Mouse (Mus musculus) midbrain, embryonic 13.5 days (tissue): ENCODE measurements around the gene Cfap97d2. TPM values are rescaled to one million over a fixed set of nuclear protein-coding genes. Genes with fewer than 3 reads are reported as not detected.

ENCODE experiments used
- ATAC-seq: fragments of 200-750 bp; cut with Nextera tagmentation; 2 replicates; pipeline ENCODE4 v1.8.0; 2017; ENCODE audit warnings: mild to moderate bottlenecking, moderate TSS enrichment, moderate library complexity
- H3K27ac ChIP-seq: fragments of 300-500 bp; sonication (generic); 2 replicates; pipeline ENCODE4 v1.5.1; 2015; ENCODE audit warnings: inconsistent platforms, mild to moderate bottlenecking, moderate library complexity
- H3K27me3 ChIP-seq: fragments of 300-500 bp; sonication (generic); 2 replicates; pipeline ENCODE4 v1.6.1; 2015; ENCODE audit warnings: mild to moderate bottlenecking, inconsistent platforms
- H3K36me3 ChIP-seq: fragments of 300-500 bp; sonication (generic); 2 replicates; pipeline ENCODE4 v1.6.1; 2015; ENCODE audit warnings: mild to moderate bottlenecking, inconsistent platforms
- H3K4me1 ChIP-seq: fragments of 300-500 bp; sonication (generic); replicated peaks from 2 replicates; pipeline ENCODE4 v1.6.1; 2015; ENCODE audit warnings: inconsistent platforms
- H3K4me2 ChIP-seq: fragments of 300-500 bp; sonication (generic); replicated peaks from 2 replicates; pipeline ENCODE4 v1.6.1; 2015; ENCODE audit warnings: moderate library complexity, mild to moderate bottlenecking, inconsistent platforms
- H3K4me3 ChIP-seq: fragments of 300-500 bp; sonication (generic); replicated peaks from 2 replicates; pipeline ENCODE4 v1.5.1; 2015; ENCODE audit warnings: mild to moderate bottlenecking, inconsistent platforms
- H3K9ac ChIP-seq: fragments of 300-500 bp; sonication (generic); replicated peaks from 2 replicates; pipeline ENCODE4 v1.6.1; 2015; ENCODE audit warnings: mild to moderate bottlenecking, inconsistent platforms
- H3K9me3 ChIP-seq: fragments of 300-500 bp; sonication (generic); 2 replicates; pipeline ENCODE4 v1.6.1; 2016; ENCODE audit warnings: mild to moderate bottlenecking, inconsistent platforms
- WGBS: fragments of 180-500 bp; shearing (Covaris S2); methylation state at CpG from one replicate; pipeline ENCODE4 v1.1.7; 2015; 5-methylcytosine and 5-hydroxymethylcytosine counted together
- polyA plus RNA-seq: library from polyadenylated mRNA; unstranded; fragments of >200 nt; fragmentation: Nextera tagmentation; extraction: Ambion mirVana; gene quantifications from 2 replicates; pipeline ENCODE4 v1.2.1, GENCODE M21; 2015

The Cfap97d2 gene
- polyA plus RNA-seq, 1 experiment from 2014 or later: 2.2 TPM

DNA sequence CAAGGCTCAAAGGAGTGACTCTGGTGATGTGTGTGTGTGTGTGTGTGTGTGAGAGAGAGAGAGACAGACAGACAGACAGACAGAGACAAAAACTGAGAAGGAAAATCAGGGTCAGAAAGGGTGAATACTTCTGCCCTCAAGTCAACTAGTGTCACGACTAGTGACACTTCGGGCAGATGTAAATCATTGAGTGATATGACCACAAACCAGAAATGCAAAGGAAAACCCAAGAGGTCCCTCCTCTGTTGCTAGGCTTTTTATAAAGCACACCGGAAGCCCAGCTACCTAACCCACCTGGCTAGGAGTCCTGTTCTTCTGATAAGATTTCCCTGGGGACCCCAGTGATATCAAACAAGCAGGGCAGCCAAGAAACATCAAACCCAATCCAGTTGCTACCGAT is 30.6 kb upstream of the Cfap97d2 start:
- ATAC-seq: no peak
- peak overlapping the region; percentile 77; the same call in 1 of the 2 replicates for H3K9ac ChIP-seq
- no peaks in the 10 kb centered on the region for H3K36me3 ChIP-seq
- WGBS: 85% methylated on average over 4 of the region's 4 CpGs
- peak overlapping the region; percentile 82 for H3K4me2 ChIP-seq
- 0 out of 2 replicates have a peak, but pooled peaks cover 5% of the 10 kb centered on the region for H3K27me3 ChIP-seq
- no peaks in the 10 kb centered on the region for H3K9me3 ChIP-seq
- H3K4me3 ChIP-seq: peak overlapping the region; percentile 82
- no peak overlapping the region for H3K27ac ChIP-seq
- H3K4me1 ChIP-seq: peaks cover 40% of the 10 kb centered on the region

DNA sequence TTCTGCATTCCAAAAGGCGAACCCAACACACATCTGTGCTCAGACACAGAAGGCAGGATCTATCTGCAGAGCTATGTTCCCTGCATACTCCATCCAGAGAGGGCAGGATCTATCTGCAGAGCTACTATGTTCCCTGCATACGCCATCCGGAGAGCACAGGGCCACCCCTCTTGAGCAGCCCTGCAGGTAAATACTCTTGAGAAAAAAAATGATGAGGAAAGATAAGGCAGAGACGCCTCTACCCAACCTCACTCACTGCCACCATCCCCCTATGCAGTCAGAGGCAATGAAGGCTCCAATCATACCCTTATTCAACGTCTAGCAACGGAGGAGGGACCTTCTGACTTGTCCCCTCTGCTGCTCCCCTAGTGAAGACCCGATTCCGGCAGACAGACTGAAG is 30.2 kb upstream of the Cfap97d2 start:
- peak overlapping the region; percentile 90; the same call in 1 of the 2 replicates for H3K27ac ChIP-seq

DNA sequence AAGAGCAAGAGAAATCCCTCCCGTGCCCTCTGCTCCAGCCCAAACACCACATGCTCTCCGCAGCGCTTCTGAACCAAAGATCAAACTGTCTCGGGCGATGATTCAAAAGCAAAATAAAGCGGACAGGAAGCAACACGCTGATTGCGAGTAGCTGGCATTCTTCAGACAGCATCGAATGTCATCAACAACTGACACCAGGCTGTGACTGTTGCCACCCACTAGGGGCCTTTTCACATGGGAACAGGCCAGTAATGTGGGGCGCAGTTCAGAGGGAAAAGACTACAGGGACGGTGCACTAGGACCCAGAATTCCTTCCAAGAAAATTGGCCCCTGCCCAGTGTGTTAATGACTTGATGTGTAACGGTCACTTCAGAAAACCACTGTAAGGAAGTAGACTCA is 29.4 kb upstream of the Cfap97d2 start:
- no peak for ATAC-seq
- Histone ChIP-seq H3K4me3 (peak overlapping the region; percentile 82), H3K4me2 (peak overlapping the region; percentile 82), H3K9ac (peak overlapping the region; percentile 77), H3K4me1 (peaks cover 40% of the 10 kb centered on the region), H3K27ac (peak overlapping the region; percentile 90), H3K36me3 (no peaks in the 10 kb centered on the region), H3K27me3 (0 out of 2 replicates have a peak, but pooled peaks cover 6% of the 10 kb centered on the region), H3K9me3 (no peaks in the 10 kb centered on the region)
- WGBS: 0% methylated on average over 12 of the region's 12 CpGs

More for the DNA sequence above, 30.2 kb upstream of the Cfap97d2 start:
- Histone ChIP-seq H3K27me3 (0 out of 2 replicates have a peak, but pooled peaks cover 6% of the 10 kb centered on the region), H3K9ac (peak overlapping the region; percentile 77), H3K4me2 (peak overlapping the region; percentile 82), H3K4me3 (peak overlapping the region; percentile 82), H3K36me3 (no peaks in the 10 kb centered on the region), H3K9me3 (no peaks in the 10 kb centered on the region), H3K4me1 (peaks cover 40% of the 10 kb centered on the region)
- ATAC-seq: no peak
- WGBS: 55% methylated on average over 8 of the region's 8 CpGs

- ATAC-seq: peak; percentile 74
- Histone ChIP-seq H3K27me3 (0 out of 2 replicates have a peak, but pooled peaks cover 6% of the 10 kb centered on the region), H3K9ac (peak overlapping the region; percentile 77), H3K4me3 (peak overlapping the region; percentile 82), H3K4me2 (peak overlapping the region; percentile 82), H3K27ac (peak overlapping the region; percentile 90), H3K4me1 (peaks cover 40% of the 10 kb centered on the region), H3K36me3 (no peaks in the 10 kb centered on the region), H3K9me3 (no peaks in the 10 kb centered on the region)
- WGBS: under 1% methylated on average over 46 of the region's 47 CpGs
Observed at GRCm38 (mm10) chr8:13676701-13677412, 28.8 kb upstream of the Cfap97d2 start.

GRCm38 (mm10) chr8:13677413-13677883 is 28.2 kb upstream of the Cfap97d2 start, which contains the start of gene Rasa3:
Rasa3 (minus strand) TSS chr8:13677603.
- H3K27ac ChIP-seq: peak within 1 kb of the TSS; percentile 90
- 0 out of 2 replicates have a peak, but pooled peaks cover 6% of the 10 kb centered on the region for H3K27me3 ChIP-seq
- H3K9ac ChIP-seq: peak within 1 kb of the TSS; percentile 77
- peak; percentile 98 for ATAC-seq
- peak within 1 kb of the TSS; percentile 82 for H3K4me2 ChIP-seq
- no peaks in the 10 kb centered on the region for H3K36me3 ChIP-seq
- H3K4me3 ChIP-seq: peak within 1 kb of the TSS; percentile 82
- WGBS: under 1% methylated on average over 37 of the region's 42 CpGs
- H3K9me3 ChIP-seq: no peaks in the 10 kb centered on the region
- peaks cover 40% of the 10 kb centered on the region for H3K4me1 ChIP-seq

DNA sequence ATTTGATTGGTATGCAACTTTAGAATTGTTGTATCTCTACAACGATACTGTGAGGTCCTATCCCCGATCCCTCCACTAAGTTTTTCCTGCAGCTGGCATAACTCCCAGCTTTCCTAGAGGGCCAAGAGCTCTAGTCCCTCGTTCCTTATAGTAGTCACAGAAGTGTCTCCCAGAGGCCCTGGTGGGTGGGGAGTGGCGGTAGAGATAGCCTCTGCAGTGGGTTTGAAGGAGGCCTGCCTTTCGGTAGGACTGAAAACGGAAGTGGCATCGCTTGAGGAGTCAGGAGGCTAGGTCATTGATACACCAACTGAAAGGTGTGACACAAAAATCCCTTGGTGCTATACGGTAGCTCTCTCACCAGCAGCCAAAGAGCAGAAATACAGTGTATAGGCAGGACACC is 27.5 kb upstream of the Cfap97d2 start:
- 0 out of 2 replicates have a peak, but pooled peaks cover 6% of the 10 kb centered on the region for H3K27me3 ChIP-seq
- 54% methylated on average over 8 of the region's 8 CpGs for WGBS
- no peak overlapping the region for H3K9ac ChIP-seq
- no peak overlapping the region; the same call in 1 of the 2 replicates for H3K27ac ChIP-seq
- no peak for ATAC-seq
- H3K4me2 ChIP-seq: peak overlapping the region; percentile 82
- H3K4me3 ChIP-seq: peak overlapping the region; percentile 82
- no peaks in the 10 kb centered on the region for H3K36me3 ChIP-seq
- H3K4me1 ChIP-seq: peaks cover 39% of the 10 kb centered on the region
- H3K9me3 ChIP-seq: no peaks in the 10 kb centered on the region

DNA sequence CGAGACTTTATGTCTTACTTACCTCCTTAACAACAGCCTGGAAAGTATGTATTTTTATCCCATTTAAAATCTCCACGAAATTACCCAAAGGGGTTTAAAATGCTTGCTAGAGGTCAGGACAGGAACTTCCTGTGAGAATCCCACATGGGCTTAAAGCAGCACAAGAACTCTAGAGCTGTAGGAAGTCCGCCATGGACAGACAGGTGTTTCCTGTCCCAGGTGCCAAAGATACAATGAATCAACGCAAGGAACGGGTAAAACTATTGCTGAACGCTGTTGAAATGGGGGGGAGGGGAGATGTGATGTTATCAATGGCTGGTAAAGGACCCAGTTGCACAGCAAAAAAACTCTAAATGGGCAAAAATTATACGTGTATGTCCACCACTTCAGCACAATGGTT is 21.6 kb upstream of the Cfap97d2 start:
- no peak for ATAC-seq
- Histone ChIP-seq H3K4me1 (peaks cover 5% of the 10 kb centered on the region; the same call in 1 of the 2 replicates), H3K36me3 (no peaks in the 10 kb centered on the region), H3K9ac (no peak overlapping the region), H3K4me3 (no peak overlapping the region), H3K4me2 (no peak overlapping the region), H3K27me3 (0 out of 2 replicates have a peak, but pooled peaks cover 3% of the 10 kb centered on the region), H3K9me3 (no peaks in the 10 kb centered on the region), H3K27ac (no peak overlapping the region)
- WGBS: 85% methylated on average over 7 of the region's 7 CpGs

DNA sequence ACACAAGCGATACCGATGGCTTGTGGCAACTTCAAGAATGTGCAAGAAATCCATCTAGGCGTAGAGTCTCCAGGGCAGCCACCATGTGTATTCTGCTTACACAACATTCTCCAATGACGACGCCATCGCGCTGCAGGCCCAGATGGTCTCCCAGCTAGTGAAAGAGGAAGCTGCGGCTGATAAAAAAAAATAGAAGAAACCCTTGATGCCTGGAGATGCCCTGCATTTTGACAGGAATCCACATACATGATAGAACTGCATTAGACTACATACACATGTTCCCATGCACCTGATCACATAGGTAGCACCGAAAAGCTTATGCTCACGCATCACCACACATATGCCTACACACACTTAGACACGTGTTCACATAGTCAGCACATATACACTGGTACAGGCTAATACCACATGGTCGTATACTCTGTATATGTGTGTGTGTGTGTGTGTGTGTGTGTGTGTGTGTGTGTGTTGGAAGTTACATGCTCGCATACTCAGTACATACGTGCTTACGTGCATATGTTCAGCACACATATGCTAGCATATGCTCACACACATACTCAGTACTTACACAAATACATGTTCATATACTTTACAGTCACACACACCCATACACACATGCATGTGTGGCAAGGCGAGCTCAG is 19.9 kb upstream of the Cfap97d2 start:
- H3K27ac ChIP-seq: no peak overlapping the region
- no peak overlapping the region for H3K9ac ChIP-seq
- H3K4me3 ChIP-seq: no peak overlapping the region
- peaks cover 5% of the 10 kb centered on the region; the same call in 1 of the 2 replicates for H3K4me1 ChIP-seq
- no peaks in the 10 kb centered on the region for H3K27me3 ChIP-seq
- no peaks in the 10 kb centered on the region for H3K36me3 ChIP-seq
- no peaks in the 10 kb centered on the region for H3K9me3 ChIP-seq
- 92% methylated on average over 16 of the region's 16 CpGs for WGBS
- ATAC-seq: no peak
- H3K4me2 ChIP-seq: no peak overlapping the region

DNA sequence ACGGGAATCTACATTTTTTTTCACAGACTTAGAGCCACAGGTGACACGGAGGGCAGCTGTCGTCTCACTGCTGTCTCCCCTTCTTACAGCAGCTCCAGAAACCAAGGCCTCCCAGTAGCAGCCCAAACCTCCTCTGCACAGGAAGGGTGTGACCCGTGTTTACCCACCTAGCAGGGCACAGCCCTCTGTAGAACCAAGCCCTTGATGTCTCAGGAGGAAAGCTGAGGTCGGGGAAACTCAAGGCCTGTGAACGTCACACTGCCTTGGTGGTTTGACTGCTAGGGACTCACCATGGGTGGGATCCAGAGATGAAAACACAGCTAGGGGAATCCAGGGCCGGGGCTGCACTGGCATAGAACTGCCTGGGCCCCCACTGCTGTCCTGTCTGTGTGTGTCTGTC is 19.3 kb upstream of the Cfap97d2 start:
- no peak overlapping the region for H3K4me3 ChIP-seq
- no peak for ATAC-seq
- H3K9ac ChIP-seq: no peak overlapping the region
- H3K36me3 ChIP-seq: no peaks in the 10 kb centered on the region
- H3K27me3 ChIP-seq: no peaks in the 10 kb centered on the region
- H3K9me3 ChIP-seq: no peaks in the 10 kb centered on the region
- no peak overlapping the region for H3K4me2 ChIP-seq
- no peak overlapping the region for H3K27ac ChIP-seq
- 81% methylated on average over 7 of the region's 7 CpGs for WGBS
- H3K4me1 ChIP-seq: peaks cover 5% of the 10 kb centered on the region; the same call in 1 of the 2 replicates

GRCm38 (mm10) chr8:13687101-13687717 is 18.5 kb upstream of the Cfap97d2 start:
- H3K27me3 ChIP-seq: no peaks in the 10 kb centered on the region
- H3K9ac ChIP-seq: no peak overlapping the region
- peaks cover 6% of the 10 kb centered on the region for H3K4me1 ChIP-seq
- 94% methylated on average over 8 of the region's 8 CpGs for WGBS
- no peak overlapping the region for H3K27ac ChIP-seq
- no peak for ATAC-seq
- no peaks in the 10 kb centered on the region for H3K36me3 ChIP-seq
- H3K4me3 ChIP-seq: no peak overlapping the region
- H3K9me3 ChIP-seq: no peaks in the 10 kb centered on the region
- no peak overlapping the region for H3K4me2 ChIP-seq

DNA sequence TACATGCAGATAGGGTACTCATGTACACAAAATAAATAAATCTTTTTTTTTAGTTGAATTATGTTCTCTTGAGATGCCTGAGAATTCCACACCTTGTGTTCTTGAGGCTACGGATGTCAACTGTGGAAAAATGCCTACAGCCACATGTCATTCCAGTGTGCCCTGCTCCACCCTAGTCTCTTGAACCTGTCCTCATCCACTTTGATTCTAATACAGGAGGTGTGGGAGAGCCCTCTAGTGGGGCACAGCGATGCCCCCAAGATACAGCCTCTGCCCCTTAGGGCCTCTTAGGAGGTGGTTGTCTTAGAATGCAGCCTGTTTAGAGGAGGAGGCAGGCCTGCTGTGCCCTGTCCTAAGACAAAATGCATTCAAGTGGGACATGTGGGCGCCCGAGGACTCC is 17.7 kb upstream of the Cfap97d2 start:
- 83% methylated on average over 4 of the region's 4 CpGs for WGBS

GRCm38 (mm10) chr8:13688461-13688860 is 17.2 kb upstream of the Cfap97d2 start:
- no peaks in the 10 kb centered on the region for H3K27me3 ChIP-seq
- no peak overlapping the region for H3K9ac ChIP-seq
- H3K4me2 ChIP-seq: no peak overlapping the region
- no peak for ATAC-seq
- no peaks in the 10 kb centered on the region for H3K36me3 ChIP-seq
- H3K4me3 ChIP-seq: no peak overlapping the region
- 59% methylated on average over 6 of the region's 6 CpGs for WGBS
- no peak overlapping the region for H3K27ac ChIP-seq
- no peaks in the 10 kb centered on the region for H3K9me3 ChIP-seq
- peaks cover 13% of the 10 kb centered on the region for H3K4me1 ChIP-seq

More for the DNA sequence above, 17.7 kb upstream of the Cfap97d2 start:
- Histone ChIP-seq H3K36me3 (no peaks in the 10 kb centered on the region), H3K27me3 (no peaks in the 10 kb centered on the region), H3K9me3 (no peaks in the 10 kb centered on the region), H3K4me1 (peaks cover 13% of the 10 kb centered on the region), H3K27ac (no peak overlapping the region), H3K4me3 (no peak overlapping the region), H3K9ac (no peak overlapping the region), H3K4me2 (no peak overlapping the region)
- no peak for ATAC-seq
